ENCODE assay signal across 11 mouse cellular contexts in the genomic region with DNA sequence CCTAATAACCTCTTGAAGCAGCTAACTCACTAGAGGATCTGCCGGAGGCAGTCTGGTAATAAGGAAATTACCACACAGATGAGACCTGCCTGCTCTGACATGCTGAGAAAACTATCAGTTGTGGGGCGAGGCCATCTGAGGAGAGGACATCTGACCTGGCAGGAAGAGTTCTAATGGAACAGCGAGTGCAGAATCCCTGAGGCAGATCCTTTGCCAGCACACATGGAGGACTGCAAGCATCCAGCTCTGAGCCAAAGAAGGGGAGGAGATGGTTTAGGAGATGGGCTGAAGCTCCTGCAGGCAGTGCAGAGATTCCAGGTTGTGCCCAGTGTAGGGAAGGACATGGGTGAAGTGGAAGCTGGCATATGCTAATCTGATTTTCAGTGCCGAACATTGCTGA.
DNase-seq lines count a peak whose midpoint lies in the region.
"Had no signal": no experiment of that assay in that cellular context is flagged by ENCODE, and none has a peak within 500 bp of the region (broad histone marks: within the 10 kb centered on the region; RNA-seq: fewer than 3 reads in every experiment).

No protein-coding gene starts in this region.

- DNase-seq in cerebellum, postnatal 10 days = peak; percentile 45 to 67
- DNase-seq in cerebellum, adult 9-10 months = no peak
- DNase-seq in cerebellum, postnatal 25 days = peak; percentile 5 to 10
- DNase-seq in cerebellum, postnatal 36 days = no peak
- peak; percentile 8 for DNase-seq in brain, adult 2 months (ENCODE audit: low read depth, low spot score)
- no peak for DNase-seq in thymus, postnatal 4 days
- DNase-seq: adrenal gland, adult 2 months; adrenal gland, postnatal 10 days; adrenal gland, postnatal 25 days; cerebellum, adult 11 months; forebrain, postnatal 0 days had no signal

Comparison
In these comparisons a context has a peak if more than half of its experiments do, and no peak if none do; other contexts are left out.
1. DNase-seq: peak in cerebellum, postnatal 10 days (2 of 2), cerebellum, postnatal 25 days (2 of 2) and brain, adult 2 months (single experiment); none in cerebellum, adult 9-10 months (single experiment), cerebellum, postnatal 36 days (0 of 2) and thymus, postnatal 4 days (single experiment).